Mouse (Mus musculus) C2C12 (cell line): ENCODE results near the gene Ift57.

Source experiments
- CEBPB ChIP-seq: IDR thresholded peaks from one replicate; pipeline ENCODE4 v1.6.1; 2011; ENCODE audit warnings: low read depth, mild to moderate bottlenecking, control low read depth, moderate library complexity
- CTCF ChIP-seq: IDR thresholded peaks from one replicate; pipeline ENCODE4 v1.5.1; 2011; ENCODE audit not compliant: control insufficient read depth, insufficient read depth, insufficient read length
- FOSL1 ChIP-seq: IDR thresholded peaks from one replicate; pipeline ENCODE4 v1.8.0; 2011; ENCODE audit warnings: mild to moderate bottlenecking, low read length; ENCODE audit not compliant: poor library complexity, insufficient read depth, severe bottlenecking
- MAX ChIP-seq: IDR thresholded peaks from one replicate; pipeline ENCODE4 v1.6.1; 2011; ENCODE audit warnings: mild to moderate bottlenecking, control low read depth
- MYOD1 ChIP-seq: IDR thresholded peaks from one replicate; pipeline ENCODE4 v1.6.1; 2011; ENCODE audit warnings: low read depth; ENCODE audit not compliant: control insufficient read depth, insufficient read length
- MYOG ChIP-seq: IDR thresholded peaks from one replicate; pipeline ENCODE4 v1.6.1; 2011; ENCODE audit not compliant: control insufficient read depth, insufficient read length; ENCODE audit errors: extremely low read depth

- TF ChIP-seq MAX (no peak), CTCF (no peak), MYOG (no peak), MYOD1 (no peak), CEBPB (no peak), FOSL1 (no peak)
Measured at GRCm38 (mm10) chr16:49660111-49660510, 38.9 kb upstream of the Ift57 start.
